Mouse (Mus musculus): ENCODE measurements around the gene Ppard.
A peak's percentile ranks its signal among the peaks of the same experiment; 100 is the strongest.

DNA sequence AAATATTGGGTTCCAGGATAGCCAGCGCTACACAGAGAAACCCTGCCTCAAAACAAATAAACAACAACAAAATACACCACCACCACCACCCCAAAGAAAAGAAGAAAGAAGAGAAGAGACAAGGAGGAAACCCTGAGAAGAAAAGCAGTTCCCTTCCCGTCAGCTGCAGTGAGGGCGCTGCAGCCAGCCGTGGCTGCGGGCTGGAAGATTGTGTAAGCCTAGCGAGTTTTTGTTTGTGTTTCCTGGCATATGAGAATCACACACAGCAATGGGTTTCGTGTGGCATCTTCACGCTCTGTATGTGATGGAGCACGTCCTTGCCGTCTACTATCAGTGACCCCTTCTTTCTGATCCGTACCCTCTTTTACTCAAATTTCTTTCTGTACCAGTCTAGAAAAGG is 14.1 kb downstream of the Ppard start:
- peak; percentile 22; the same call in 1 of the 2 replicates for TF ChIP-seq CTCF (IDR thresholded peaks at IDR 0.05; ENCODE audit: low read depth)
- no peak for TF ChIP-seq EP300 (IDR thresholded peaks at IDR 0.05; ENCODE audit: low read depth)
